Mouse (Mus musculus): Measurements from ENCODE around the gene BC003965. TPM values are rescaled to one million over a fixed set of nuclear protein-coding genes. Genes with fewer than 3 reads are reported as not detected.

BC003965 gene
- polyA plus RNA-seq, 1 experiment from 2014 or later = 34.6 TPM

Other genes with a start within 250 kb of the BC003965 start
- 84.7 and 86.0 TPM in 2 replicates for gene Mapk8ip3, start 247.6 kb upstream of the BC003965 start, polyA plus RNA-seq (2016; fragmentation: Nextera tagmentation; extraction: Ambion mirVana)
- 210 and 212 TPM in 2 replicates for gene Jpt2, start 223.9 kb upstream of the BC003965 start, polyA plus RNA-seq (2016; fragmentation: Nextera tagmentation; extraction: Ambion mirVana)
- gene Cramp1l, start 168.8 kb upstream of the BC003965 start, polyA plus RNA-seq (2016; fragmentation: Nextera tagmentation; extraction: Ambion mirVana) = 13.8 and 13.9 TPM in 2 replicates
- gene Ift140, start 168.5 kb upstream of the BC003965 start, polyA plus RNA-seq (2016; fragmentation: Nextera tagmentation; extraction: Ambion mirVana) = 26.7 and 27.6 TPM in 2 replicates
- 8.5 and 9.5 TPM in 2 replicates for gene Tmem204, start 101.0 kb upstream of the BC003965 start, polyA plus RNA-seq (2016; fragmentation: Nextera tagmentation; extraction: Ambion mirVana)
- 42.5 and 43.2 TPM in 2 replicates for gene Telo2, start 68.6 kb upstream of the BC003965 start, polyA plus RNA-seq (2016; fragmentation: Nextera tagmentation; extraction: Ambion mirVana)
- not detected in 2 replicates for gene Ptx4, start 63.8 kb upstream of the BC003965 start, polyA plus RNA-seq (2016; fragmentation: Nextera tagmentation; extraction: Ambion mirVana)
- 24.4 and 26.9 TPM in 2 replicates for gene Clcn7, start 51.2 kb upstream of the BC003965 start, polyA plus RNA-seq (2016; fragmentation: Nextera tagmentation; extraction: Ambion mirVana)
- not detected in 2 replicates for gene Ccdc154, start 22.1 kb upstream of the BC003965 start, polyA plus RNA-seq (2016; fragmentation: Nextera tagmentation; extraction: Ambion mirVana)
- gene Gm38655, start 9.1 kb upstream of the BC003965 start, polyA plus RNA-seq (2016; fragmentation: Nextera tagmentation; extraction: Ambion mirVana) = not detected in 2 replicates
- 13.0 and 13.3 TPM in 2 replicates for gene Unkl, start 3.8 kb downstream of the BC003965 start, polyA plus RNA-seq (2016; fragmentation: Nextera tagmentation; extraction: Ambion mirVana)
- gene Gnptg, start 55.6 kb downstream of the BC003965 start, polyA plus RNA-seq (2016; fragmentation: Nextera tagmentation; extraction: Ambion mirVana) = 59.4 and 59.5 TPM in 2 replicates
- gene Tsr3, start 55.6 kb downstream of the BC003965 start, polyA plus RNA-seq (2016; fragmentation: Nextera tagmentation; extraction: Ambion mirVana) = 60.0 and 61.8 TPM in 2 replicates
- 5.5 and 5.9 TPM in 2 replicates for gene Baiap3, start 71.8 kb downstream of the BC003965 start, polyA plus RNA-seq (2016; fragmentation: Nextera tagmentation; extraction: Ambion mirVana)
- gene Ube2i, start 90.1 kb downstream of the BC003965 start, polyA plus RNA-seq (2016; fragmentation: Nextera tagmentation; extraction: Ambion mirVana) = 713 and 760 TPM in 2 replicates
- not detected in 2 replicates for gene Prss34, start 113.8 kb downstream of the BC003965 start, polyA plus RNA-seq (2016; fragmentation: Nextera tagmentation; extraction: Ambion mirVana)
- not detected in 2 replicates for gene Prss28, start 124.1 kb downstream of the BC003965 start, polyA plus RNA-seq (2016; fragmentation: Nextera tagmentation; extraction: Ambion mirVana)
- not detected in 2 replicates for gene Prss29, start 134.1 kb downstream of the BC003965 start, polyA plus RNA-seq (2016; fragmentation: Nextera tagmentation; extraction: Ambion mirVana)
- gene Tpsab1, start 161.0 kb downstream of the BC003965 start, polyA plus RNA-seq (2016; fragmentation: Nextera tagmentation; extraction: Ambion mirVana) = not detected in 2 replicates
- gene Tpsb2, start 181.8 kb downstream of the BC003965 start, polyA plus RNA-seq (2016; fragmentation: Nextera tagmentation; extraction: Ambion mirVana) = not detected in 2 replicates
- gene Tpsg1, start 184.7 kb downstream of the BC003965 start, polyA plus RNA-seq (2016; fragmentation: Nextera tagmentation; extraction: Ambion mirVana) = 0.86 TPM in 1 of 2 replicates, not detected in the other
- 12.5 and 12.7 TPM in 2 replicates for gene Cacna1h, start 249.2 kb downstream of the BC003965 start, polyA plus RNA-seq (2016; fragmentation: Nextera tagmentation; extraction: Ambion mirVana)

All from hindbrain, embryonic 12.5 days (tissue).